Mouse (Mus musculus) right cerebral cortex, postnatal 14 days (tissue): ENCODE data around the gene Prrc2b.
A peak's percentile ranks its signal among the peaks of the same experiment; 100 is the strongest.

Source experiments
- DNase-seq: peaks from one replicate; pipeline ENCODE4 v3.0.0; 2022

Gene Prrc2b

DNA sequence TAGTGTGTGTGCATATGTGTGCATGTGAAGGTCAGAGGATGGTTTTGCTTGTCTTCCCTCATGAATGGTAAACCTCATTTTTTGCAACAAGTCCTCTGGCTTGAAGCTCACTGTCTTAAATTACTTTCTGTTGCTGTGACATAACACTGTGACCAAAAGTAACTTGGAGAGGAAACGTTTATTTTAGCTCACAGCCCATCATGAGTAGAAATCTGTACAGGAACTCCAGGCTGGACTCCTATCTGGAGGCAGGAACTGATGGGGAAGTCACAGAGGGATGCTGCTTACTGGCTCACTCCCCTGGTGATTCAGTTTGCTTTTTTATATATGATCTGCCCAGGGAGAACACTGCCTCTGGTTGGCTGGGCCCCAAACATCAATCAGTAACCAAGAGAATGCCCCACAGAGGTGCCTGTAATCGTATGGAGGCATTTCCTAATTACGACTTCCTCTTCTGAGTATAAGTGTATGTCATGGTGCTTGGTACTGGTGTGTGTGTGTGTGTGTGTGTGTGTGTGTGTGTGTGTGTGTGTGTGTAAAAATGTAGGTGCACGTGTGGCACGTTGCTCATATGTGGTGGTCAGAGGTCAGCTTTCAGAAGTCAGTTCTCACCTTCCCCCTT is 38.3 kb downstream of the Prrc2b start:
- DNase-seq: no peak

DNA sequence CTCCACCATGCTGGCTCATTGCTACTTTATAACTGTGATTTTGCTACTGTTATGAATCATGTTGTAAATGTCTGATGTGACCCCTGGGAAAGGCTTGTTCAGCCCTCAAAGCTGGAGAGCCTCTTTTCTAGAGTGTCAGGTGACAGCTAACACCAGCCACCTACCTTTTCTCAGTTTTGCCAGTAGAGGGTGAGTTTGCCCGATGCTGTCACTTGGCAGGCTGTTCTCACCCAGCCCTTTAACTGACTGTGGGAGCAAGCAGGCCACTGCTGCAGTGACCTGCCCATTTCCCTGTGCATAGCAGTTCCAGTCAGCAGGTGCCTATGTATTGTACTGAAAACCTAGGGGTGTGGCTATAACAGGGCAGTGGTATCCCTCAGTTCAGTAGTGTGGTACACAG is 39.7 kb downstream of the Prrc2b start:
- no peak for DNase-seq

DNA sequence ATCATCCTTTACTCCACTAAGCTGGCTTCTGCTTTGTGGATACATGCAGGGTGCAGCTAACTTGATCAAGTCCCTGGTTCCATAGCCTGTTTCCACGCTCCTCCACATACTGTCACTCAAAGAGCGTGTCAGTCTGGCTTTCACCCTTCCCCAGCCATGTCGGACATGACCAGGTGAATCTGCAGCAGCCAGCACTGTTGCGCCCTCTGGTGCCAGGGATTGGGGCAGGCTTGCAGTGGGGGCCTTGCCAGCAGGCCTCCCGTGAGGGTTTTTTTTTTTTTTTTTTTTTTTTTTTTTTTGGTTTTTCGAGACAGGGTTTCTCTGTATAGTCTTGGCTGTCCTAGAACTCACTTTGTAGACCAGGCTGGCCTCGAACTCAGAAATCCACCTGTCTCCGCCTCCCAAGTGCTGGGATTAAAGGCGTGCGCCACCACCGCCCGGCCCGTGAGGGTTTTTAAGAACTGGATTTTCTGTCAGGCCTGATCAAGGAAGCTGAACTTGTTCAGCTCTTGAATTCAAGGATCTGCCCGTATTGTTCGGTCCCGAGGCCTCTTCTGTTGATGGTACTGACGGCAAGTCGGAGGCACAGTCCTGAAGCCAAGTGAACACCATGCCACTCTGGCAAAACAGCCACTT is 41.1 kb downstream of the Prrc2b start:
- no peak for DNase-seq

DNA sequence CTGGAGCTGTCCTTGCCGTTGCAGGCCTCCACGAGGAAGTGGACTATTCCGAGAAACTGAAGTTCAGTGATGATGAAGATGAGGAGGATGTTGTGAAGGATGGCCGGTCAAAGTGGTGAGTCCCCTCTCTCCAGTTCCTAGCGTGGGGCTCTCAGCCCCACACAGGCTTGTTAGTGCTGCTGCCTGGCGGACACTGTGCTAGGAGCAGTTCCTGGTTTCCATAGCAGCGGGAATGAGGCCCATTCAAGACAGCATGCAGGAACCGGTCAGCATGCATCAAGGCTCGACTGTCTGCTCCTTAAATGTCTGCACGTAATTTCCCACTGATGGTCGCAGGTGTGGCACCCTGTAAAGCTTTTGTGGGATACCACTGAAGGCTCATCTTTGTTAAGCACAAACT is 48.1 kb downstream of the Prrc2b start:
- no peak for DNase-seq

DNA sequence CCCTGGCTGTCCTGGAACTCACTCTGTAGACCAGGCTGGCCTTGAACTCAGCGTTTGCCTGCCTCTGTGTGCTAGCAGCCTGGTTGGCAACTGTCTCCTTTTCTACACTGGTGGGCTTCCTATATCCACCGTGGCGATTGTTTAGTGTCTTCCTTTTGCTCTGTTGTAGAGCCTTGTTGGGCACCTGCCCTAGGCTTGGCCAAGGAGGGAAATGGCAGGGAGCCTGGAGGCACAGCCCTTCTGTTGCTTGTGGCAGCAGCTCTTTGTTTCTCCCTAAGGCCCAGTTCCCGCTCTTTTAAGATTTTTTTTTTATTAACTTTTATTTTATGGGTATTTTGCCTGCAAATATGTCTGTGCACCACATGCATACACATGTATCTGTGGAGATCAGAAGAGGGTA is 49.2 kb downstream of the Prrc2b start:
- DNase-seq: no peak

DNA sequence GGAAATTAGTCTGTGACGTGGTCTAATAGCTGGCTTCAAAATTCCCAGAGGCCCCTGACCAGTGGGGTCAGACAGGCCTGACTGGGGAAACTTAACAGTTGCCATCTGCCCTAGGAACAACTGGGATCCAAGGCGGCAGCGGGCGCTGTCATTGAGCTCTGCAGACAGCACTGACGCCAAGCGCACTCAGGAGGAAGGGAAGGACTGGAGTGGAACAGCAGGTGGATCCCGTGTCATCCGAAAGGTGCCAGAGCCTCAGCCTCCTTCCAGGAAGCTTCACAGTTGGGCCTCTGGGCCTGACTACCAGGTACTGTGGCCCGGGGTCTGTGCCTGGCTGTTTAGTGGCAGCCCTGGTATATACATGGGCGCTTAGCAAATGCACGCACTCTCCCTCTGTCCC is 49.8 kb downstream of the Prrc2b start:
- DNase-seq: no peak

DNA sequence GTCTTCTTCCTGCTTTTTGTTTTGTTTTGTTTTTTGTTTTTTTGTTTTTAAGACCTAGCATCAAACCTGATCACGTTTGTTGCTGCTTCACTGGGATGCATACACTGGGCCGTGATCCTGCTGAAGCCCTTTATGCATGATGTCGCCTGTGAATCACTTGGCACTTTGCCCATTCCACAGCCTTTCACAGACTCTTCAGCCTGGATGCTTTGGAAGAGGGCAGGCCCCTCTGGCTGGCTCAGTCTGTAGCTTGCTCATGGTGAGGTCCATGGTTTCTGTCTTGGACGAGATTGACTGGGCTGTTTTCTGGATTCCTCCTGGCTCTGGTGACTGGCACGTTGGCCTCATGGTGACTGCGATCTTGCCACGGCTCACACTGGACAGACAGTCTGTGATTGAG is 50.6 kb downstream of the Prrc2b start:
- no peak for DNase-seq

DNA sequence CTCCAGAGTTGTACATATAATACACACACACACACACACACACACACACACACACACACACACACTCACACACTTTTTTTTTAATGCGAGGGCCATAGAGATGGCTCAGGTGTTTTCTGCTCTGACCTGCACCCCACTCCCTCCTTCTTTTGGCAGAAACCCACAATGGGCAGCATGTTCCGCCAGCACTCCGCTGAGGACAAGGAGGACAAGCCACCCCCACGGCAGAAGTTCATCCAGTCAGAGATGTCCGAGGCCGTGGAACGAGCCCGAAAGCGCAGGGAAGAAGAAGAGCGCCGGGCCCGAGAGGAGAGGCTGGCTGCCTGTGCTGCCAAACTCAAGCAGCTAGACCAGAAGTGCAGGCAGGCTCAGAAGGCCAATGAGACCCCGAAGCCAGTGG is 53.0 kb downstream of the Prrc2b start:
- no peak for DNase-seq

DNA sequence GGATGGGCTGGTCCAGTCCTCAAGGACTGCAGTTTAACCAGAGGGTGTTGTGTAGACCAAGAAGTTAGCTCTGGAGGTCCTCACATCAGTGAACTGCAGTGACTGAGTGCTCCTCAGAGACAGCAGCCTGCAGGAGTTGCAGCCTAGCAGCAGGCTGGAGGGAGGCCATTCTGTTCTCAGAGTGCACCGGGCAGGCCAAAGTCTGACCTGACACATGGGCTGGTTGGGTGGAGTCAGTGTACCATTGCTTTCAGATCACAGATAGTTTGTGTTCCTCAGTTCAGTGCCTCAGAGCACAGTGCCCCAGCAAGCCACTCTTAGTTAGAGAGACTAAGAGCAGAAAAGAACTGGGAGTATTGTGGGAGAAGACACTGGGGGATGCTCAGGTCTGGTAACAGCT is 56.8 kb downstream of the Prrc2b start:
- DNase-seq: no peak

DNA sequence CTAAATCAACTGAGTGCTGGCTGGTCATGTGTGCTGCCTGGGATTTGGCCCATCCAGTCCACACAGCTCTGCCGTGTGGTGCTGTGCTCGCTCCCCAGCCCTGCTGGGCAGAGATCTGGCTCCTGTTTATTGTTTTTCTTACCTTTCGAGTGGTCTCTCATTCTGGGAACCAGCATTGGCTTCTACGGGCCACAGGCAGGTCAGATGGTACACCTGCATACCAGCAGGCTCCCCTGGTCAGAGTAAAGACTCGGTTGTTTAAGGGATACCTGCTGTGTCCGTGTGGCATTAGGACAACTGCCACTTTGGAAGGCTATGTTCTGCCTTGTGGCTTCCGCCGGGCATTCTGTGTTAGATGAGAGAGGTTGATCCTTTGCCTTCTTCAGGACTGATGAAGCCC is 60.8 kb downstream of the Prrc2b start:
- DNase-seq: no peak

DNA sequence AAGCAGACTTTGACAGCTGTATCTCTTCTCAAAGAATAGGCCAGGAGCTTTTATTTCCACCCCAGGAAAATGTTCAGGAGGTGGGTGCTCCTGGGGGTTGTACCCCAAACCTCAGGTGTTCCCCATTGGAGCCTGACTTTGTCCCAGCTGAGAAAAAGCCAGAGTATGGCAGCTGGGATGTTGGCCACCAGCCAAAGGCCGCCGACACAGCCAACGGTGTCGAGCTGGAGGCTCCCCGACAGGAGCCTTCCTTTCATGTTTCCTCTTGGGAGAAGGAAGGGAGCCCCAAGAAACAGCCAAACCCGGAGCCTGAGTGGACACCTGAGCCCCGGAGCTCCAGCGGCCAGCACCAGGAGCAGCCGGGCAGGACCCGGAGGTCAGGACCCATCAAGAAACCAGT is 62.1 kb downstream of the Prrc2b start:
- DNase-seq: no peak

DNA sequence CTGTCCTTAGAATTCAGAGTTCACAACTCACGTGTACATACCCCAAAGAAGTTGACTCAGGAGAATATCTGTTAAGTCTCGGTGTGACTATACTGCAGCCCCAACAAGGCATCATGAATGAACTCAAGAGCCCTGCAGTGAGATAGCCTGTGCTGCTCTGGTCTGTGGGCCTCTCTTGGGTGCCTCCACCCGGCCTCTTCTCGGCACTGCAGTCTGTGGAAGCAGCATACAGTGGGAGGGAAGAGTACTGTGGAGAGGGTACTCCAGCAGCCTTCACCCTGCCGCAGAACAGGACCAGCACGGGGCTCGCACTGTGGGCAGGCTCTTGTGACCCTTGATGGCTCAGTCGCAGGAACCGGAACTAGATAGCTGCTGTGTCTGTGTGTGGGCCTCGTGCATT is 64.7 kb downstream of the Prrc2b start:
- DNase-seq: no peak

DNA sequence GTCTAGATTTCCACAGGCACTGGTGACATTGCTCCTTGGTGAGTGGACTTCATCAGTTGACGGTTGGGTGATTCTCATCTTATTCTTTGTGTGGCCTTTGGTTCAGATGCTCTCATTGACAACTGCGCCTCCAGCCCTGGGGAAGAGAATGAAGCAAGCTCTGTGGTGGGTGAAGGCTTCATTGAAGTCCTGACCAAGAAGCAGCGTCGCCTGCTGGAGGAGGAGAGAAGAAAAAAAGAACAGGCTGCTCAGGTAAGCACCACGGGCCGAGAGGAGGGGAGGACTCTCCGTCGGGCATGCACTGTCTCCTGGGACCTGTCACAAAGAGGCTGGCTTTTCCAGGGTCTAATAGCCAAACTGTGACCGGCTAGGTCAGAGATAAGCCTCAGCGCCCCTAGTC is 65.6 kb downstream of the Prrc2b start:
- no peak for DNase-seq

DNA sequence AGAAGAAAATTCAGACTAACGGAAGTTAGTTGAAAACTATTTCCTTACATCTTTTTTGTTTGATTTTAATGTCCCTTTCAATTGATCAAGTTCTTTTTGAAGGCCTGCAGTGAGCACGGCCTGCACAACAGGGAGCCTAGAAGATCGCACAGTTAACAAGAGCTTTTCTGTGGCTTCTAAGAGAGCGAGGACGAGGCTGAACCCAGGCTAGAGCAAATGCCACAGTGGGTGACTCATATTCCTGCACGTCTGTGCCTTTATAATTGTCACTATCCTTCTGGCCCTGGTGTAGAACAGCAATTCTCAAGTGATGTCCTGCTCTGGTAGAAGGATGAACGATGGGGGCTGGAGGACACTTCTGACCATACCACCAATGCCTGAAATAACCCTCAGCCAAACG is 66.8 kb downstream of the Prrc2b start:
- no peak for DNase-seq

DNA sequence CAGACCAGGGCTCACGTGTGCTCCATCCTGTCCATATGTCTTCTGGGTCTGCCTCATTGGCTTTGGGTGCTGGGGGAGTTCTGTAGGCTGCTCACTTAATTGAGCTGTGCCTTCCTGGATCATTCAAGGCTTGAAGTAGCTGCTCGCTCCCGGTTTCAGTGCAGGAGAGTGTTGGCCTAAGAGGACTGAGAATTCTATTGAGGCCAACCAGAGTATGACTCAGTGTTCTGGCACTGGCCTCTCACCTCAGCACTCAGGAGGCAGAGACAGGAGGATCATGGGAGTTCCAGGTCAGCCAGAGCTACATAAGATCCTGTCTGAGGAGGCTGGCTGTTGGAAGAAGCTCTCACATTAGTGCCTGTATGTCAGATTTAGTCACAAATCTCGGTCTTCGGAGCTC is 67.2 kb downstream of the Prrc2b start:
- DNase-seq: no peak

DNA sequence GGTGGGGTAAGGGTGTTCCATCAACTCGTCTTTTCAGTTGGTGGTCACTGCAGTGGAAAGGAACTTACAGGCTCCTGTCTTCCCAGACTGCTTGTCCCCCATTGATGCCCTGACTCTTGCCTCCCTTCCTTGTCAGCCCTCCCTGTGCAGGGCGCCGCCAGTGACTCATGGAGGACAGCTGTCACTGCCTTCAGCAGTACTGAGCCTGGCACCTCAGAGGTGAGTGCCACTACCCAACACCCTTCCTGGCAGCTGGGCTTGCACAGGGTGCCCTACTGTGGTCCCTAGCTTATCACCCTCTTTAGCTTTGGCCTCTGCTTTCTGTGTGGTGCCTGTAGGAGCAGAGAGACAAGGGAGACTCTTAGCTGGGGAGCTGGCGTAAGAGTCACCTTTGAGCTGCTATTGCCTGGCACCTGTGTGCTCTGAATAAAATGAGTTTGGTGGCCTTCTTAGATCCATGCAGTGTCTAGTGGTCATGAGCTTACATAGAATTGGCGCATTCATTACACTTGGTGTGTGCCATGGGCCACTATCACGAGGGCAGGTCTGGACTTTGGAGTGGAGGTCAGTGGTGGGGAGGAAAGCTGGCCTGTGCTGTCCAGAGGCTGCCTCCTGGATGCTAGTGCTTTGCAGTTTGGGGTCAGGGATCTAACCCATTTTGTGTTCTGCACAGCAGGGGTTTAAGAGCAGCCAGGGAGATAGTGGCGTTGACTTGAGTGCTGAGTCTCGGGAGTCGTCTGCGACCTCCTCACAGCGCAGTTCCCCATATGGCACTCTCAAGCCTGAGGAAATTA is 67.9 kb downstream of the Prrc2b start:
- no peak for DNase-seq

DNA sequence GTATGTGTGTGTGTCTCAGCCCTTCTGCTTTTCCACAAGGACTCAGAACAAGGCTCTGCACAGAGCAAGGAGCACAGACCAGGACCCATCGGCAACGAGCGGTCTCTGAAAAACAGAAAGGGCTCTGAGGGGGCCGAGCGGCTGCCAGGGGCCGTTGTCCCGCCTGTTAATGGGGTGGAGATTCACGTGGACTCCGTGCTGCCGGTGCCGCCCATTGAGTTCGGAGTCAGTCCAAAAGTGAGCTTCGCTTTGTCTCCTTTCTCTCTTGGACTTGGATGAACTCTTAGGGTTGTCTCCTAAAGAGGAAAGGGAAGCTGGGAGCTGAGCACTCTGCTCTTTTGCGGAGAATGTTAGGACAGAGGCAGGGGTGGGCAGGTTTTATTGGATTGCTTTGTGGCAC is 68.6 kb downstream of the Prrc2b start:
- DNase-seq: no peak

DNA sequence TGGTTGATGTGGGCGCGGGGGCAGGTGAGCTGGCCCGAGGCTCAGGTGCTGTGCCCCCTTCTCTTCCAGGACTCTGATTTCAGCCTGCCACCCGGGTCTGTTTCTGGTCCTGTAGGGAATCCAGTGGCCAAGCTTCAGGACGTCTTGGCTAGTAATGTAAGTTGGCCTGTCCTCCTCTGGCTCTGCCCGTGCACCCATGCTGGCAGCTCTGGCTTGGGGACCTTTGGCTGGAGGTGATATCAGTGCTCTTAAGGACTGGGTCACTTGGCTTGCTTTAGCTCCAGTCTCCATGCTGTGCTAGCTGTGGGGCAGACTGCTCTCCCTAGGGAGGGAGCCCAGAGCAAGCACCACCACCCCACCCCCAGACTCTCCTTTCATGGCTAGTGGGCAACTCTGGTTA is 69.1 kb downstream of the Prrc2b start:
- no peak for DNase-seq

DNA sequence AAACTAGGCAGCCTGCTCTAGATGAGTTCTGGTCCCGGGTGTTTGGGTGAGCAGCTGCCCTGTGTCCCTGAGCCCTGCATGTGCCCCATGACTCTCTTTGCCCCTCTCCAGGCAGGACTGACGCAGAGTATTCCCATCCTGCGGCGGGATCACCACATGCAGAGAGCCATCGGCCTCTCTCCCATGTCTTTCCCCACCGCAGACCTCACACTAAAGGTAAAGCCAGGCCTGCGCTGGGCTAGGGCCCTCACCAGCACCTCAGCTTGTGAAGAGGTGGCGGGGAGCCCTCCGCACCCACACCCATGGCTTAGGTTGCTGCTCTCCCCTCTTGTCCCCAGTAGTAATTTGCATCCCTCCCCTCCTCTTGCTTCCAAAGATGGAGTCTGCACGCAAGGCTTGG is 70.1 kb downstream of the Prrc2b start:
- DNase-seq: no peak

DNA sequence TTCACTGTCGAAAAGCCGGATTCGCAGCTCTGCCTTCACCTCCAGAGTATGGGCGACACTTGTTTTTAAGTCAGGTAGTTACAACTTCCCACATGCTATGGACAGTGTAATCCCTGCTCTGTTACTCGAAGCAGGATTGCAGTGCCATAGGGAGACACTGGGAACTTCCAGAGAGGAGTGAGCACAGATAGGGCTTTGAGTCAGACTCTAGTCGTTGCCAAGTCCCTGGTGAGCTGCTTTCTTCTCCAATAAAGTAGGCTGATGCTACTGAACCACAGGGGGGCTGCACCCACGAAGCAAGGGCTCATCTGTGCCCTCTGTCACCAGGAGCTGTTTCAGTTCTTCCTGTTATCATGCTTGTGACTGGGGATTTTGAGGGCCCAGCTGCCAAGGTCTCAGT is 70.7 kb downstream of the Prrc2b start:
- DNase-seq: no peak

DNA sequence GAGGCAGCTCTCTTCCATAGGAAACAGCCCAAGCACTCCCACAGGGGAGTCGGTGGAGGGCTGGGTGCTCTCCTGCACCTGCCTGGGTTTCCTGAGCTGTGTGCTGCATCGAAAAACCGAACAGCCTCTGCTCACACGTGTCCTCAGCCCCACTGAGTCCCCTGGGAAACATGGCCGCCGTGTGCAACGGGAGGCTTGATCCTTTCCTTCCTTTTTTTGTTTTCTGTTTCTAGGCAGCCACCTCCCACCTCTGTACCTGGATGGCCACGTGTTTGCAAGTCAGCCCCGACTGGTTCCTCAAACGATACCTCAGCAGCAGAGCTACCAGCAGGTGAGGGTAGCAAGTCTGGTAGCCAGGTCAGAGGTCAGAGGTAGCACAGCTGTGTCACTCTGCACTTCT is 71.2 kb downstream of the Prrc2b start:
- no peak for DNase-seq

DNA sequence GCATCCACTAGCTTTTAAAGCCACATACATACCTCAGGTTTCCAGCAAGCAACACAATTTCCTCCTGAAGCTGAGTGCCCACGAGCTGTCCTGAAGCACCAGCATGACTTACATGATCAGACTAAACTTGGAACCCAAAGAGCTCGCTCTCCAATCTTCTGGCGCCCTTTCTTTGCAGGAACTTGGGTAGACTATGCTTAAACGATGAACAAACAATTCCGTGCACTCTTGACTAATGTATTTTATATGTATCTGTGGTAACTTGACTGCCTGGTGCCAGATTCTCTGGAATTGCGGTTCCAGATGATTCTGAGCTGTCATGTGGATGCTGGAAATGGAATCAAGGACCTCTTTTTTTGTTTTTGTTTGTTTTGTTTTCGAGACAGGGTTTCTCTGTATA is 84.6 kb downstream of the Prrc2b start:
- DNase-seq: no peak

DNA sequence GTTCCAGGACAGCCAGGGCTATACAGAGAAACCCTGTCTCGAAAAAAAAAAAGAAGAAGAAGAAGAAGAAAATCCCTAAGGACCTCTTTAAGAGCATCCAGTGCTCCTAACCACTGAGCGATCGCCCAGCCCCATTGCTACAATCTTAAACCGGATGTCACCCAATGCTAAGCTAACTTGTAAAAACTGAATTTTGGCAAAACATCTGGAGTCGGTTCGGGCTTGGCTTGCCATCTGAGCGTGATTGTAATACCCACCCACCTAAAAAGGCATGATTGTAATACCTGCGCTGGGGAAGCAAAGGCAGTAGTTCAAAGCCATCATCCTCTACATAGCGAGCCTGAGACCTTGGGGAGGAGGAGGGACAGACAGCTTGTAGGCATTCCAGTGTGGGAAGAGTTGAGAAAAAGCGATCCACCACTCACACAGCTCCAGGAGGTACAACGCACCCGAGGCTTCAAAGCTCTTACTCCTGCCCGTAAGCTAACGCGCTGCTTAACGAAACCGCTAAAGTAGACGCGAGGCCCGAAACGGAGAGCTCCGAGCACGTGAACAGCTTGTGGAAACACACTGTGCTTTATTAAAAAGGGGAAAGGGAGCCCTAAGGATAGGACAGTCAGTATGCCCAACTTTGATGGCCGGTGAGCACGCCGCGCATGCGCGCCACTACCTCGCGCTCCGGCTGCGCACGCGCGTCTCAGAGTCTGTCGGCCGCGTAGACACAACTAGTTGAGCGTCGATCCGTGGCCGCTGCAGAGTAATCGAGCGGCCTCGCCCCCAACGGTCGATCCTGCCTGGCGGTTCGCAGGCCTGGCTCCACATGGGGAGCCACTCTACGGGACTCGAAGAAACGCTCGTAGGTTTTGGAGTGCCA is 85.2 kb downstream of the Prrc2b start, which contains the start of gene Pomt1:
Gene Pomt1, plus strand, starts transcription at position 705 of the 874 bp plus-strand sequence.
- DNase-seq: peak; percentile 89
